Mouse (Mus musculus): Measurements from ENCODE around the gene Pde10a. TPM values are rescaled to one million over a fixed set of nuclear protein-coding genes. Genes with fewer than 3 reads are reported as not detected.

The Pde10a gene
- total RNA-seq, 2 experiments from 2014 or later: 7.5 to 8.4 TPM

DNA sequence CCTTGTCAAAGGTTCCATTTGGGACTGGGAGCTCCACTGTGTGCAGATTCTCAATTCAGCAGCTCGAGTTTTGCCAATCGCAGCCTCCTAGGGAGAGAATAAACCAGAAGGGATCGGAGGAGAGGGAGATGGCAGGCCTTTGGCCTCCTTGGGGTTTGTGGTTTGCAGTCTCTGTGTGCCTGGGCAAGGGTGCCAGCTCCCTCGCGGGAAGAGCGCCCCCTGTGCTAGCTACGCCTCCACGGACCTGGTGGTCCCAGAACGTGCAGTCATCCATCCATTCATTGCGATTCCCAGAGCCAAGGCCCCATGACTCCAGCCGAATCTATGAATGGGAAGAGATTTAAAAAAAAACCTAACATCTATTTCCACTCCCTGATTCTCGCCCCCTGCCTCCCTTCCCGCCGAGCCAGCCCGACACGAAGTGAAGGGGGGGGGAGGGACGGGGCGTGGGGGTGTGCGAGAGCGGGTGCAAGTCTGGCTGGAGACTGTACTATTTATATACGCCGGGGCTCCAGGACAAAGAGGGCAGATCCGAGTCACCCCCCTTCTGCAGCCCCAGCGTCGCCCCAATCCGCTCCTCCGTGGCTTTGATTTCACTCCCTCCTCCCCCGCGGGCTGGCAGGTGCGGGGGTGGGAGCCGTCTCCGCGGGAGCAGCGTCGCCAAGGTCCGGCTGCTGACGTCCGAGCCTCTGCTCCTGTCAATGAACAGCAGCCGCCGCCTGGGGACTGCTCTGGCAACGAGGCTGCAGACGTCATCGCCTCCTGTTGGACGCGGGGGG, 596 bp upstream of the Pde10a start:
- peak; percentile 73 to 84 for DNase-seq (ENCODE audit: low spot score in 2 of 2)

DNA sequence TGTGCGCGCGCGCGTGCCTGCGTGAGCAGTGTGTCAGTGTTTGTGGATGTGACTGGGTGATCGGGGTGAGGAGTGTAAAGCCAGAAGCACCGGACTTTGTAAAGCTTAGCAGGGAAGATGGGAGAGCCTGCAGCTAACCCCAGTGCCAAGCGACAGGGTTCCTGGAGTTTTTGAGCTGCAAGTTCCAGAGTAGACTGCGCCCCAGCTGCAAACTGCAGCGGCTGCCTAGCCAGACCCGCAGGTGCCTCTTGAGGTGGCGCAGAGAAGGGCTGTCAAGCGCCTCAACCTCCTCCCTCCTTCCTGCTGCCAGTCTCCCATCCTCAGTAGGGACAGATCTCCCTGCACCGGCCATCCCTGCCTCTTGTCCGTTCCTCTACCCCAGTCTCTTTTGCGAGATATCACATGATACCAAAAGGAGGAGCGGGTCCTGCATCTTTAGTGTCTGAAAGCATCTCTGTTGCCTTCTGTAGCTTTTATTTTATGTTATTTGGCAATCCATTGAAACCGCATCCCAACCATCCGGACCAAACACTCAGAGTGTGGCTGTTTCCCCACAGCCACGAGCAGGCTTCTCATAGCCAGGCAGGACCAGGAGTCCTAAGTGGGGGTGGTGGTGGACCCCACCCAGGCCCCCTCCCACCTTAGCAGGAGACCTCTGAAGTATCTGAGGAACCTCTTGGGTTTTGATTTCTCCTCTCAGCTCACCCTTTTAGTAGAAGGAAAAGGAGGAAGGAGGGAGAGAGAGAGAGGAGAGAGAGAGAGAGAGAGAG, 984 bp downstream of the Pde10a start:
- DNase-seq (ENCODE audit: low spot score in 2 of 2): no peak

DNA sequence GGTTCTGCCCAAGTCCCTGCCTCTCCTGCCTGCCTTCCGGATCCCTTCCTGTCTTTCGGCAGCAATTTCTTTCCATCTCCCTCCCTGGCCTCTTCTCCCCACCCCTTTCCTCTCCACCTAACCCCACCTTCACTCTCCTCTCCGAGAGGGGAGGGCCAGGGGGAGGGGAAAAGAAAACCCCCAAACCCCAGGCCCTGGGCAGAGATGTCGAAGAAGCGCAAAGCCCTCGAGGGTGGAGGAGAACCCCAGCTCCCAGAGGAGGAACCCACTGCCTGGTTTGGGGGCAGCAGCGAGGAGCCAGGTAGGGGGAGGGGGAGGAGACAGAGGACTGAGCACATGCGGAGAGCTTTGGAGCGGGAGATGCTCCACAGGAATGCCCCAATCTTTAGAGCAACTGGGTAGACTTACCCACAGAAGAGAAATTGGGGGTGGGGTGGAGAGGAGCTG, 1.7 kb downstream of the Pde10a start:
- DNase-seq (ENCODE audit: low spot score in 2 of 2): no peak

DNA sequence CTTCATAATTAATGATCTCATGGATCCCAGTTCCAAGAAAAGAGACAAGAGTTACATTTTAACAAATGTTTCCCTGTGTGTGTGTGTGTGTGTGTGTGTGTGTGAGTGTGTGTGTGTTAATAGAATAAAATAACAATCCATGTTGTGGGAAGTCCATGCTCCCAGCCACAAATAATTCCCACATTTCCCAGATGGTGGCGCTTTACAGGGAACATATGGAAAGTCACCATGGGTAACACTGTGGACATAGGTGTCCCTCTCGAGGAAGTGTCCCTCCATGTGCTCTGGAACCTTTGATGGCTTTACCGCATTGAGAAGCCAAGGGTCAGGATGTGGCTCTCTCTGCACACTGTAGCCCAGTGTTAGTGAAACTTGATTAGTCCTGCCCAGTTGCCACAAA, 3.5 kb downstream of the Pde10a start:
- DNase-seq (ENCODE audit: low spot score in 2 of 2): no peak

DNA sequence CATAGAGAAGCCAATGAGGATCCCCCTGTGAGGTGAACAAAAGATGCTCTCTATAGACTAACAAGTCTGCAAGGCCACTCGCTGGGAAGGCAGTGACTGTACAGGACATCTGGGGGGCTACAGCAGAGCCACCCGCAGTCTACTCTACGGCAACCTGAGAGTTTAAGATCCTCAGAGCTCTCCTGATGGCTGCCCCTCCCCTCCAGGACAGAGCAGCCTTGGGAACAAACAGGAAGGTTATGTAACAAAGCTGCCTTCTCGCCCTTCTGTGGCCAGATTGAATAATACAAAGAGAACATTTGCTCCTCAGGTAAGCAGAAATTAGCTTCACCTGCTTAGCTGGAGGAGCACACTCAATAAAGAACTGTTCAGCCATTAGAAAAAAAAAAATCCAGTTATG, 7.4 kb downstream of the Pde10a start:
- DNase-seq (ENCODE audit: low spot score in 2 of 2): no peak

DNA sequence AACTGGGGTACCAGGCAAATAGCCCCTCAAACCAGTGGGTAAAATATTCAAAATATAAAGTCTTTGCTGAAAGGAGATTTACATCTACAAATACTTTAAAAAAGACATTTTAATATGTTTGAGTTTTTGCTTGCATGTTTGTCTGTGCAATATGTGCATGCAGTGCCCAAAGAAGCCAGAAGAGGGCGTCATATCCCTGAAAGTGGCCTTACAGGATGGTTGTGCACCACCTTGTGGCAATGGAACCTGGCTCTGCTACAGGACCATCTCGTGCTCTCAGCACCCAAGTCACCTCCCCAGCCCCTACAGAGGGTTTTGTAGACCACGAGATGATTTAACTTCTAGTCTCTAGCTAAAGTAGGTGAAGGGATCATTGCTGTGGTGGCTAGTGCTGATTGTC, 8.7 kb downstream of the Pde10a start:
- DNase-seq (ENCODE audit: low spot score in 2 of 2): no peak

DNA sequence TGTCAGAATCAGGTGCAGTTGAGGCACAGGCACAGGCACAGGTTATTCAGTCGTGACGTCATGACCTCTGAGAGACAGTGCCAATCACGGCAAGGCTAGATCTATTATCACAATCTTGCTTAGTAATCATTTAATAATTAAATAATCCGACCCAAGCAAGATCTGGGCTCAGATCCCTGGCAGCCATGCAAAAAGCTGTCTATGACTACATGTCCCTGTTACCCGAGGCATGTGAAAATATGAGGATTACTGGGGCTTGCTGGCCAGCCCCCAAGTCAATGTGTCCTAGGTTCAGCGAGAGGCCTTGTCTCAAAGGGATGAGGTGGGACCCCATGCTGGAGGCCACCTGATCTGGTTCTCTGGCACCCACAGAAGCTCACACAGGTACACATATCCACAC, 11.3 kb downstream of the Pde10a start:
- DNase-seq (ENCODE audit: low spot score in 2 of 2): no peak

DNA sequence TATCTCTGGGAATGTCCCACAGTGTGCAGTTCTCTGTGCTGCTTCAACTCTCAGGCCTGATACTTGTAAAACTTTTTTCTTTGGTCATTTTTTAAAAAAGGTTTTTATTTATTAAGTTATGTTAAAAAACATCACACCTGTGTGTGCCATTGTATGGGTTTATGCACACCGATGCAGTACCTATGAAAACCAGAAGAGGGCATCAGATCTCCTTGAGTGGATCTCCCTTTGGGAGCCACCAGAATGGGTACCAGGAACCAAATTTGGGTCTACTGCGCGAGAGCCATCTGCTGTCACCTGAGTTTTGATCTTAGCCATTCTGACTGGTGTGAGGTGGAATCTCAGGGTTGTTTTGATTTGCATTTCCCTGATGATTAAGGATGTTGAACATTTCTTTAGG, 12.9 kb downstream of the Pde10a start:
- no peak for DNase-seq (ENCODE audit: low spot score in 2 of 2)

DNA sequence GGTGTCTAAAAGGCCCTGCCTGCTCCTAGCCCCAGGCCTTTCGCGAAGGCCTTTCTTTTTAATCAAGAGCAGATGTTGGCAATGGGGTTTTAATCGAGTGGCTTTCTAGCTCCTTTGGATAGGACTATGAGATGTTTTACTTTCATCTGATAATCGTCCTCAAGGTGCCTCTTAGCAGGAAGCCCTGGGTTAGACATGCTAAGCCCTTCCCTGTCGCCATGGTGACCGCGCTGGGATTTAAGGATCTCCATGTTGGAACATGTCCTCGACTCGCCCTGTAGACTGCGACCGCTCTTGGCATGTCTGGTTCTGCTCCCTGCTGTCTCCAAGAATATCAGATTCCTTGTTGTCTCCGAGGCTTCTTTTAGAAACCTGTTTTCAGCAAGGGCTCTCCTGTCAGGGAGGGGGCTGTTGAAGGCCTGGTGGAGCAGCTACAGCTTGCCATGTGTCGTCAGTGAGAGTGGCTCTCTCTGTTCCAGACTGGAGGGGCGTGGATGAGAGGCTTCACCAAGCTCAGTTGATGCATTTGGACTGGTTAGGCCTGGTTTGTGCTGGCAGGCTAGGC, 16.9 kb downstream of the Pde10a start:
- no peak for DNase-seq (ENCODE audit: low spot score in 2 of 2)

DNA sequence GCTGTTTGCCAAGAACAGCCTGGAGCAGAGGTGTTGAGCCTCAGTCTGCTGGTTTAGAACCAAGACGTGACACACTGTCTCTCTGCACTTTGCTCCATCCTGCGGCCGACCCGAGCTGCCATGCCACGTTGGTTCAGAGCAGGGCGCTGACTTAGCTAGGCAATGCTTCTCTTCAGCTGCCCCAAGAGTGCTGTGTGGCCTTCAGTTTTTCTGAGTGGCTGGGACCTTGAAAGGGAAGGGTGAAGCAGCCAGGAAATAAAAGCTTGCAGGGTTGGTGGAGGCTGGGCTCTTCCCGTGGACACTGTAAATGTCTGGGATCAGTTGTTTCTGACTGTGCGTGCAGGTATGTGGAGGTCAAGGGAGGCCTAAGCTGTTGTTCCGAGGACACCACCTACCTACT, 21.2 kb downstream of the Pde10a start:
- no peak for DNase-seq (ENCODE audit: low spot score in 2 of 2)

DNA sequence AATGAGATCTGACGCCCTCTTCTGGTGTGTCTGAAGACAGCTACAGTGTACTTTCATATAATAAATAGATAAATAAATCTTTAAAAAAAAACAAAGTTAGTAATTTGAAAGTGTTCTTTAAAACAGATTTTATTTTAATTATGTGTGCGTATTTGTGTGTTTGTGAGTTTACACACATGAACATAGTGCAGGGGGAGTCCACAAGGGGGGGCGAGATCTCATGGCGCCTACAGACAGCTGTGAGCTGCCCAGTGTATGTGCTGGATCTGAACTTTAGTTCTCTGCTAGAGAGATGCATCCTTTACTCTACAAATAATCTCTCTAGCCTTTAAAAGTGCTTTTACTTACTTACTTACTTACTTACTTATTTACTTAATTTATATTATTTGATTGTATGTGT, 23.6 kb downstream of the Pde10a start:
- no peak for DNase-seq (ENCODE audit: low spot score in 2 of 2)

DNA sequence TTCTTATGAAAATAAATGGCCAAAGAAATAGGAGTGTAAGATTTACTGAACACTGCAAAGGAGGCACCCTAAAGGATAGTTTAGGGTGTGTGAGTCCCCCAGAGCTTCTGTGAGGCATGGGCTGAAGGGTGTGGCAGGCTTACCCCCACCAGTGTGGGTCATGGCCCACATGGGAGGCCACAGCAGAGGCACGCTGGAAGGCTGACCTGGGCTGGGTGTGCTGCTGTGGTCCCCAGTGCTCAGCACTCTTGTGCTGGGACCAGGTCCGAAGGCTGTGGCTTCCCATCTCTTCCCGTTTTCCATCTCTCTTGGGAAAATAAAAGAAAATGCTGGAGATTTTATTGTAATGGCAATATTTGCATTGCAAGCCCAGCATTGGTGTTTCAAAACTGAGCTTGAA, 26.5 kb downstream of the Pde10a start:
- no peak for DNase-seq (ENCODE audit: low spot score in 2 of 2)

DNA sequence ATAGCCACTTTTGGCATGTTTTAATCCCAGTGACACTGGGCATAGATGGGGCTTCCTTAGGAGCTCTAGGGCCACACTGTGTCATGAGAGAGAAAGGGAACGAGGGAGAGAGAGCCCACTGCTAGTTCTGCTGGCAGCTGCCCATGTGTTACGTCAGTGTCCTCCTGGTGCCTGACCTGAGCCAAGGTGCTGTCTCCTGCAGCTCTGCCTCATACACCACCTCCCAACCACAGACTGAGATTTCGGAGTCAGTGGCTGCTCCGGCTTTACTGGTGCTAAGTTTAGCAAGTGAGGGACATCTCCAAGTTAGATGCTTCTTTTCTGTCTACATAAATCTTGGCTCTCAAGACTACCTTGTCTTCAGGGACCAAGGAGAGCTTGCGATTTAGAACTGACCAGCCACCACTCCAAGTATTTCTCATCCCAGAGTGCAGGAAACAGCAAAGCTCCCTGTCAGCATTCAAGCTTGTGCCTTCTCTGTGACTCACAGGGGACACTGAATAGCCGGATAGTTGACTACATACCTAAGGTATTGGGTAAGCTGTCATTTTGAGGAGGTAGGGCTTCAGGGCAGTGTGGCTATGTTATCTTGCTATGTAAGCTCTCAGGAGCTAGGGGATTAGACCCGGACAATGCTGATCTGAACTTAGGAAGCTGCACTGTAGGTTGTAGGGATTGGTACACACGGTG, 27.3 kb downstream of the Pde10a start:
- no peak for DNase-seq (ENCODE audit: low spot score in 2 of 2)

DNA sequence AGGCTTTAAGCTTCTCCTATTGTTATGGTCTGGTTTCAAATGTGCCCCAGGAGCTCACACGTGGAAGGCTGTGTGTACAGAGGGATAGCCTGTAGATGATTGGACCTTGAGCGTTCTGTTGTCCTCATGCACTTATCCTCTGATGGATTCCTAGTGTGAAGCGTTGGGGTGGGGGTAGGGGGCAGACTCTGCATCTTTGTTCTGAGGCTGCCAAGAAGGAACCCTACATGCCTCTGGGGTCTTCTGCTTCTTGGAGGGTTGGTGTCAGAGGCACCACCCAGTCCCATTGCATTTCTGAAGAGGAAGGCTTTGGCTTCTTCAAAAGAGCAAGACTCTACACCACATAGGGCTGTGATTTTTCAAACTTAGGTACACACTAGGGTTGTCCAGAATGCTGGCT, 28.4 kb downstream of the Pde10a start:
- DNase-seq (ENCODE audit: low spot score in 2 of 2): no peak

DNA sequence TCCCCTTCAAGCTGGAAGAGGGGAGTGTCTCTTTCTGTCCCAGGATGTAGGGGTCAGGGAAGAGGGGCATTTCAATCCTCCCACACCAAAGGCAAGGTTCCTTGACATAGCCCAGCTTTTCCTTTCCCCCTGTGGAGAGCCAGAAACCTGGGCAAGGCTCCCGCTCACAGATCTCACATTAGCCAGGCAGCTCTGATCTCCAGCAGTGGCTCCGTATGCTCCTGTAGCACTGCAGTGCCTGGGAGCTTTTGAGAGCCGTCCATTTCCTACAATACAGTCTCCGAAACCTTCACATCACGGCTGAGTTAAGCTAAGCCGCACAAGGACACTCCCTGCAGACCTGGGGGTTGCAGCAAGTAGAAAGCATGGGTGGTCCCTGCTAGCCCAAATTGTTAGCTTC, 29.0 kb downstream of the Pde10a start:
- no peak for DNase-seq (ENCODE audit: low spot score in 2 of 2)

DNA sequence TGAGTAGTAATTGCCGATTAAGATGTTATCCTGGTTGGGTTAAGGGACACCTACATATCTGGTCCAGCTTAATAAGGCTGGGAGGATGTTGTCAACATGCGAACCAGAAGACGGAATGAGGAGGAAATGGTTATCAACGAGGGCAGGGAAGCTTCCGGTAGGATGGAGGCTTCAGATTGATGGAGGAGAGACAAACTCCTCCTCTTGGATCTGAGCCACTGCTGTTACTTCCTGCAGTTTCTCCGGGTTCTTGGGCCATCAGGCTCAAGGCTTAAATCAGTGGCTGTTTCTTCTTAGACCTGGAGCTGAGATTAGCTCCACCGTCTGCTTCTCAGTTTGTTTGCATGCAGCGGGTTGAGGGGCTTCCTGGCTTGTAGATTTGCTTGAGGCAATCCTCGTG, 30.6 kb downstream of the Pde10a start:
- DNase-seq (ENCODE audit: low spot score in 2 of 2): no peak

DNA sequence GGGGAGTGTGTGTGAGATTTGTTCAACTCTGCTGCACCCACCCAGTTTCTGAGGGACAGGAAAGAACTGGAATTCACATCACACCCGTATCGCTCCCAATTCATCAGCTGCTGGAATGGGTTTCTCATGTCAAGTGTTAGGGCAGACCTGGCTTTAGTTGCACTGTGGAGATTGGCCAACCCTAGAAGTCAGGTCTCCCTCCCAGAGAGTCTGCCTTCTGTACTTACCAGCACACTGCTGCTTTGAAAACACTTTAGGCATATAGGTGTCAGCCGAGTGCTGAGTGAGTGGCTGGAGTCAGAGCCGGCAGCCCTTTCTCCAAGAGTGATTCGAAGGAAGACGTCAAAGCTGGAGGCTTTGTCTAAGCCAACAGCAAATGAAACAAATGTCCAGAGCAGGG, 31.1 kb downstream of the Pde10a start:
- DNase-seq (ENCODE audit: low spot score in 2 of 2): no peak

DNA sequence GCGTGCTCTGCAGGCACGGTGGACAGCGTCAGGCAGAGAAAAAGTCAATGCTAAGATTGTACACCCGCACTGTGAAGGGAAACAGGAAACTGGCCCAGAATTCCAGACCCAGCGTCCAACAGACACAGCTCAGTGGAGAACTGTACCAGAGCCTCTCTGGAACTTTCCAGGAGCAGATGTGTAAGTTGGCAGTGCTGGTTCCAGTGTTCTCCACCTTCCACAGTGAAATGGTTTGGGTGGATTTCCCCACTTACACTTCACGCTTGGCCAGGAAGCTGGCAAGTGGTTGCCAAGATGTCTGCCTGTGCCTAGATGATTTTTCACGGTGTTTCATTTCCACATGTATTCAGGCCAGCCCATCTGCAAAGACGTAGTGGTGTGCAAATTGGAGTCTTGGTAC, 32.8 kb downstream of the Pde10a start:
- no peak for DNase-seq (ENCODE audit: low spot score in 2 of 2)

DNA sequence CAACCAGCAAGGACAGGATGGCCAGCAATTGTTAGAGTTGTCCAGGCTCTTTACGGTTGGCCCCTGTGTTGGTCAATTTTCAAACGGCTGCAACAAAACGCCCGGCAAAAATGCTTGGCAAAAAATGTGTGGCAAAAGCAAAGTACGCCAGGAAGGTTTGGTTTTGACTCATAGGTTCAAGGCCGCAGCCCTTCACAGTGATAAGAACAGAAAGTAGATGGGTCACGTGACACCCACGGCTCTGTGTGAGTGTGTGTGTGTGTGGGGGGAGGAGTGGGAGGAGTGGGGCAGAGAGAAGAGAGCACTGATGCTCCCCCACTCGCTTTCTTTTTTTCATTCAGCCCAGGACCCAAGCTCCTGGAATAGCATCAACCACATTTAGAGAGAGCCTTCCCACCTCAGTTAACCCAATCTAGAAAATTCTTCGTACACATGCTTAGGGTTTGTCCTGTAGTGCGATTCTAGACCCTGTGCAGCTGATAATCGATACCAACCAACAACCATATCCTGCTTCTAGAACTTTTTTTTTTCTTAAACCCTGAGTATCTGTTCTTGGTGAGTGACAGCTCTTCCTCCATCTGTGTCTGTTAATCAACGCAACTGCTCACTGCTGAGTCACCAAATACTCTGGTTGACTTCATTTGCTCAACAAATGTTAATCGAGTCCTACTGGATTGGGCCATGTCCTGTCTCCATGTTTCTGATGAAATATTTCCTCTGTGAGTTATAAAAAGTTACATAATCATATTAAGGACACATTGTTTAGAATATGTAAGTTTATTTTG, 37.1 kb downstream of the Pde10a start:
- no peak for DNase-seq (ENCODE audit: low spot score in 2 of 2)

DNA sequence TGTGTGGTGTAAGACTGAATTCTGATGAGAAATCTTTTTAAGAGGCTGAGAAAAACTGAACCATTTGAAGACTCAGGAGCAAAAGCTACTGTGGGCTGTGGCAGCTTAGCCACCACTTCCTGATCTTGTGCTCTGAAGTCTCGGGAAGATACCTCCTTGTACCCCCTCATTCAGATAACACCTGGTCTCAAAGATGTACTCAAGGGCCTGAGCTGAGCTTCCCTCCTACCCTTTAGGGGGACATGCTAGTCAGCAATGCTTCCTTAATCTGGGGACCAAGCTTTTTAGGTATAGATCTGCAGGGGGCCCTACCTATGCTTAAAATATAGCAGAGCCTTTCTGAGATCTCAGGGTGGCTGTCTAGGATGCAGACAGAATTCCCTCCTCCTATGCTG, 37.7 kb downstream of the Pde10a start:
- no peak for DNase-seq (ENCODE audit: low spot score in 2 of 2)

DNA sequence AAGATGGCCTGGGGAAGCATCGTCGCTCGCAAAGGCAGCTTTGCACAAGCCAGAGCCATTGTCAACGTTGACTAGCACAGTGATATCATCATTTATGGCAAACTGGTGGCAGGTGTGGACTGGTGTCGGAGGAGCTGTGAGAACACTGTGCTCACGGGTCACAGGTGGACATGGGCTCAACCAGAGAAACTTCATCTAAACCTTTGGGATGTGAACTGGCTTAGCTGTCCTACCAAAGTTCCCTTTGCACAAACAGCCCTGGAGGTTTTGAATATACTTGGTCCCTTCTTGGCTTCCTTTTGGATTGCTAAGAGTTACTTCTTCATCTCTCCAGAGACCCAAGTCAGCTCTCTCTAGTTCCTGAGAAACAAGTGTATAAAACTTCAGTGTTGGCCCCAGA, 41.7 kb downstream of the Pde10a start, which contains the start of gene Gm17087:
Gene Gm17087, minus strand, starts transcription at position 101 of the 400 bp plus-strand sequence.
- DNase-seq (ENCODE audit: low spot score in 2 of 2): no peak
